Mouse (Mus musculus): Measurements from ENCODE around the gene Ccdc167.

The Ccdc167 gene

GRCm38 (mm10) chr17:29686771-29687170 lies 30.1 kb downstream of the Ccdc167 start:
- DNase-seq (ENCODE audit: extremely low read depth, low read depth), result peak; percentile 46

- no peak for DNase-seq (ENCODE audit: extremely low read depth, low read depth)
These were observed 32.6 kb downstream of the Ccdc167 start for GRCm38 (mm10) chr17:29684275-29684674.

GRCm38 (mm10) chr17:29683127-29683526 lies 33.7 kb downstream of the Ccdc167 start:
- DNase-seq (ENCODE audit: extremely low read depth, low read depth), result no peak

DNA sequence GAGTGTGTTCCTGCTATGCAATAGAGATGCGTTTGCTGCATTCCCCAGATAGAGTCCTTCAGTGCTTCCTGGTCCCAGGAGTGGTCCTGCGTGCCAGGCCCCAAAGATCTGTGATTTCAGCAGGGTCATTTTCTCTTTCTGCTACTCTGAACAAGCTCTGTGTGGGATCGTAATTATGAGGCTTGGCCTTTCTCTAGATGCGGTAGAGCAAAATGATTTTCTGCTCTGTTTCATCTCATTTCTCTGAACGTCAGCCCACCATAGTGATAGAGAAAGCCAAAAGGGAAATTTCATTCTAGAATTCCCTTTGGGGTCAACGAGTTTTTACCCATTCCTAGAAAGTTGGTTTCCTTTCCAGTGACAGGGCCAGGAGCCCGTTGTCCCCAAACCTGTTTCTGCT lies 34.6 kb downstream of the Ccdc167 start:
- DNase-seq (ENCODE audit: extremely low read depth, low read depth), result no peak

- DNase-seq (ENCODE audit: extremely low read depth, low read depth), result no peak
These were observed 35.2 kb downstream of the Ccdc167 start for GRCm38 (mm10) chr17:29681669-29682068.

GRCm38 (mm10) chr17:29680921-29681320 lies 35.9 kb downstream of the Ccdc167 start:
- no peak for DNase-seq (ENCODE audit: extremely low read depth, low read depth)

GRCm38 (mm10) chr17:29680174-29680573 lies 36.7 kb downstream of the Ccdc167 start:
- no peak for DNase-seq (ENCODE audit: extremely low read depth, low read depth)

DNA sequence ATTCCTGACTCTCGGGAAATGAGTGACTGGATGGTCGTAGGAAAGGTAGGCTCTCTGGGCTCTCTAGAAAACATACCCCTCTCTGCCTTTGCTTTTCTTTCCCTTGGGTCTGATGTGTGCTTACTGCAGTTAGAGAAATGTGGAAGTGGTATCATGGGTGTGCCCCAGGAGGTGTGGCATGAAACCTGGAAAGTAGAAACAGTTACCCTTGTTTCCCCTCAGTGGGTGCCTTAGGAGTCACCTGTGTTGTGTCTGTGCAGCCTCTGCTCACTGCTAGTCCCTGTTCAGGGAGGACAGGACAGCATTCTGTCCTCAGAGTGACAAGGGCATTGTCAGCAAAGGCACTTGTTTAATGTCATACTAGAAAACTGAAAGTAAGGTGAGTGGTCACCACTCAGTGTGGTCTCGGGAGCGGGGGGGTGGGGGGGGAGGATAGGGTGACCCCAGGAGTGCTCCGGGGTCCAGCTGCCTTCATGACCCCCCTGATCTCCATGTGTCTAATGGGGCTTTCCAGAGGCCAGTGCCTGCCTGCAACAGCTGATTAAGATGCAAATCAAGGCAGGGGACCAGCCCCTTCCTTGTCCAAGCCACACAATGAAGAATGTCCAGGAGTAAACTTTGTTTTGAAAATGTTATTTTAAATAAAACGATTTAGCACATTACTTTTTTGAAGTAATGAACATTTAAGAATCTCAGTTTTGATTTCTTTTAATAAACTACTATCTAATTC lies 37.6 kb downstream of the Ccdc167 start:
- DNase-seq (ENCODE audit: extremely low read depth, low read depth), result no peak

DNA sequence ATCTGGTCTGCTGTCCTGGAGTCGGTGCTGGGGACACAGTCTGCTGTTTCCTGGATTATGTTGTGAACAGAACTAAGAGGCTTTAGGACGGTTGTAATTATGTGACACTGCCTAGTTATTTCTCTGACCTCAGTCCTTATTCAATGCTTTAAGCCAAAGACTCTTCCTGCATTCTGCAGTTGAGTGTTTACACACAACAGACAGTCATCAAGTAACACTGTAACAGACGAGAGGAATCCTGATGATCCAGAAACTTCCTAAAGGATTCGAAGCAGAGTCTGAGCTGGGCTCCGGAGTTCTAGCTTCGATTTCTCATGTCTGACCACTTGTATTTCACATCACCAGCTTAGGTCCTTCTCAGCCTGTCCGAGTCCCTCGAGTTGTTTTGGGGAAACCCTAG lies 38.3 kb downstream of the Ccdc167 start:
- no peak for DNase-seq (ENCODE audit: extremely low read depth, low read depth)

DNA sequence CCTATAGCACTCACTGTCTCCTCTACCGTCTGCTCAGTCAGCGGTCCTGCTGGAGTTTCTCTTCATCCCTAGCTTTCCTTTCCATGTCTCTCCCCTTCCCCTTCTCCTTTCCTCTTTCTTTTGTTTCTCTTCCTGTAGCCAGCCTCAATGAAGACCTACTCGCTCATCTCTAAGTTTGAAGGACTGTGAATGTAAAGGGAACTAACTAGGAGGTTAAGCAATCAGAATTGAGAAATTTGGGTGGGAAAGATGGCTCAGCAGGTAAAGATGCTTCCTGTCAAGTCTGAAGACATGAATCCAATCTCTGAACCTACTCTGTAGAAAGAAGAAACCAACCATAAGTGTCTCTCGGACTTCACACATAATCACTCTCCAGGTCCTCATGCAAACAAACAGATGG lies 43.5 kb downstream of the Ccdc167 start:
- DNase-seq (ENCODE audit: extremely low read depth, low read depth), result no peak

- DNase-seq (ENCODE audit: extremely low read depth, low read depth), result no peak
These were observed 45.8 kb downstream of the Ccdc167 start for GRCm38 (mm10) chr17:29671021-29671420.

GRCm38 (mm10) chr17:29669936-29670335 lies 46.9 kb downstream of the Ccdc167 start:
- no peak for DNase-seq (ENCODE audit: extremely low read depth, low read depth)

DNA sequence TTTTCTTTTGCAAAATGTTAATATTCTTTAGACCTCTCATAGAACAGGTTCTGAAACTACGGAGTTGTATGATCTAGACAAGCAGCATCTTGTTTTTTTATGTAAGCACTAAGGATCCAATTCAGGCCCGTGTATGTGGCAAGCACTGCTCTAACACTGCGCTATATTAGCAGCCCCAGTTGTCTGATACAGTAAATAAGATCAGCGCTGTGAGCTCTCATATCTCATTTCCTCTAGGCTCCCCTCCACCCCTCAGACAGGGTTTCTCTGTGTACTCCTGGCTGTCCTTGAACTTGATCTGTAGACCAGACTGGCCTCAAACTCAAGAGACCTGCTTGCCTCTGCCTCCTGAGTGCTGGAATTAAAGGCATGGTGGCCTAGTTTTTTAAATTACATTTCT lies 47.8 kb downstream of the Ccdc167 start:
- DNase-seq (ENCODE audit: extremely low read depth, low read depth), result no peak

DNA sequence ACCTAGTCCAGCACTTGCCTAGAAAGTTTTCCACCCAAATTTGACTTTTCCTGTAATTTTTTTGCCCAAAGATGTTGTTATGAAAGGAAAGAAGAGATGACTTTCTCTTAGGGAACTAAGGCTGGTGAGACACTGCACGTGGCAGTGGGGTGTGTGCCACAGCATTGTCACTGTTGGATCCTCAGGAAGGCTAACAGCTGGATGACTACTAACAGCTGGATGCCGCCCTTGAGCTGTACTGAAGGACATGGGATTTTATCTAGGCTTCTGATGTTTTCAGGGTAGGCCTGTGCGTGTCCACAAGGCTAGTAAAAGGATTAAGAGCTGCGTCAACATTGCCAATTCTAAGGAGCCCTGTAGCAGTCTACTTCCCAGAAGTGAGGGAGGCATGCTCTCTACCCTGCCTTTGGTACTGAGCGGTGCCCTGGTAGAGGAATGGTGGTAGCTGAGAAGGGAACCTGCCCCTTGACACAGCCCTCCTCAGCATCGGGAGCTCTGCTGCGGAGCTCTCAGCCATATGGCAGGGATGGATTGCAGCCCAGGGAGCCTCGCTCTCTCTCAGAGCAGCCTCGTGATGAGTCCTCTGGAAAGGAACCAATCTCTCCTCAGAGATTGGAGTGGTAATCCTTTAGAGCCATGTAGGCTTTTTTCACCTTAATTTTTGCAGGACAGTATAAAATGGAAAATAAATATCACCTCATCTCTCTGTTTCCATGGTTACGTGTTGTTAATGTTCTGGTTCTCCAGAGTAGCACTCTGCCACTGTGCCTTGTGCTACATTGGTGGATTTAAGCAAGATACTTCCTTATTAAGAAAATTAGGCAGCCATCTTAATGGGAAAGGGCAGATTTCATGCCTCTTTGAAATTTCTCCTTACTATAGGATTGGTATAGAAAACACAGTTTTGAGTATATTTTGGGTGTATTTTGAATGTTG lies 48.5 kb downstream of the Ccdc167 start:
- no peak for DNase-seq (ENCODE audit: extremely low read depth, low read depth)

GRCm38 (mm10) chr17:29662145-29662544 lies 54.7 kb downstream of the Ccdc167 start:
- no peak for DNase-seq (ENCODE audit: extremely low read depth, low read depth)

- peak; percentile 31 for DNase-seq (ENCODE audit: extremely low read depth, low read depth)
These were observed 56.0 kb downstream of the Ccdc167 start for GRCm38 (mm10) chr17:29660762-29661391.

DNA sequence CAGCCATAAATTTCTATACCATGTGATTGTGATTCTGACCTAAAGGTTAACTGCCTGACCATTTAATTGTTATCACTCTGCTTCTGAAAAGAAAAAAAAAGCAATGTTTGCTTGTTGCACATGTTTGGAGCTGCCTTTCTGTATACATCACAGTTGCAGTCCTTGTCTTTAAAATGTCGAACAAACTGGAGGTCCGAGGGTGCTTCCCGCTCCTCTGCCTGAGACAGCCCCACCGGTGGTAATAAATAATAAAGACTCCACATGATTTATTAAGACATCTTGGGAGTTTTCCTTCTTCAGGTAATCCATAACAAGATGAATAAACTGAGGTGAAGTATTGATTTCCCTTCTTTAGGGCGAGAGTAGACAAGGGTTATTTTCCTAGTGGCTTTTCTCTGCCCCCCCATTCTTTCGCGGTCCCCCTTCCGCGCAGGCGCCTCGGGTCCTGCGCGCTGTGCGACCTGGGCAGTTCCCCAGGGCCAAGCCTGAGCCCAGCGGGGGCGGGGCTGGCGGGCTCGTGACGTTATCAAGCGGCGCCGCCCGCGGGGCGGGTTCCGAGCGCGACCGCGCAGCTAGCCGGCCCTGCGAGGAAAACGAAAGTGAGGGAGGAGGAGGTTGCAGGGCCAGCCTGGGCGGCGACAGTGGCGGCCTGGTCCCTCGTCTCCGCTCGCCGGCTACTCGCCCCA lies 56.6 kb downstream of the Ccdc167 start, which contains the start of gene Cmtr1:
TSS of gene Cmtr1 (plus strand) at position 520 of the 686 bp plus-strand sequence.
- DNase-seq (ENCODE audit: extremely low read depth, low read depth), result peak; percentile 68

- DNase-seq (ENCODE audit: extremely low read depth, low read depth), result no peak
These were observed 58.6 kb downstream of the Ccdc167 start for GRCm38 (mm10) chr17:29658249-29658648.

GRCm38 (mm10) chr17:29642219-29642618 lies 74.6 kb downstream of the Ccdc167 start:
- no peak for DNase-seq (ENCODE audit: extremely low read depth, low read depth)

DNA sequence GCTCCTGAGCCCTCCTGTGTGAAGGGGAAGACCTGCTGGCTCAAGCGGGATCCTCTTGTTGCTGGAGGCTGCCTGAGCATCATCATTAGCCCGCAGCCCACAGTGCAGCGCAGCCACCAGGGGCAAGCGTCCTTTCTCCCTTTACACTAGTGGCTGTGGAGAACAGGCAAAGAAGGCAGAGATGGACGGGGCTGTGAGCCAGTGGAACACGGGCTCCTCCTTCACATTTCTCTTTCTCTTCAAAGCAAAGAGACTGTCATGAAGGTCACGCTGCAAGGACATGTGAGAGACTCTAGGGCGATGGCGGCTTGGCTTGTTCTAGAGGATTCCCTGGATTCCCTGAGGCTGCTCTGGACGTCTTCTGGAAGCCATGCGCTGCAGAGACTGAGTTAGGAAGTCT lies 75.9 kb downstream of the Ccdc167 start:
- no peak for DNase-seq (ENCODE audit: extremely low read depth, low read depth)

DNA sequence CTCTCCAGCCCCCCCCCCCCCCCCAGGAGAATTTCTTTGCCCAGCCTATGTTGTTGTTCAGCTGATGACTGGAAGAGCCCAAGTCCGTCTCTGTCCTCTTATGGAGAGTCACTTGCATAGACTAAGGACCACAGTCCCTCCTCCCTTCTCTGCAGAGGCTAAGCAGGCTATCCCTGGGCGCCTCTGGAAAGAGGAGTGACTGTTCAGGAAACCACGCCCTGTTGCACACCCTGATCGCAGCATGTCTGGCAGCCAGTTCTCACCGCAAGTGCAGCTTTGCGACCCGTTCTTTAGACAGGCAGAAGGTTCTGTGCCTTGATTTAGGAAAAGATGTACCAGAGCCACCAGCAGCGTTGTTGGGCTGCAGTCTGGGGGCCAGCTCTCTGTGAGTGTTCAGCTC lies 78.9 kb downstream of the Ccdc167 start:
- DNase-seq (ENCODE audit: extremely low read depth, low read depth), result no peak
